Mouse (Mus musculus) heart, embryonic 15.5 days (tissue): Measurements from ENCODE around the gene Defb46. TPM values are rescaled to one million over a fixed set of nuclear protein-coding genes. Genes with fewer than 3 reads are reported as not detected.

Experiments used
- ATAC-seq: fragments of 200-750 bp; cut with Nextera tagmentation; replicated peaks from 2 replicates; pipeline ENCODE4 v1.8.0; 2017; ENCODE audit warnings: low read depth, moderate TSS enrichment; ENCODE audit not compliant: insufficient number of reproducible peaks, insufficient read depth, low FRiP score
- H3K27ac ChIP-seq: fragments of 300-500 bp; sonication (generic); 2 replicates; pipeline ENCODE4 v1.5.1; 2015; ENCODE audit warnings: mild to moderate bottlenecking, inconsistent platforms
- H3K27me3 ChIP-seq: fragments of 300-500 bp; sonication (generic); 2 replicates; pipeline ENCODE4 v1.6.1; 2015; ENCODE audit warnings: inconsistent platforms
- H3K36me3 ChIP-seq: fragments of 300-500 bp; sonication (generic); 2 replicates; pipeline ENCODE4 v1.6.1; 2015; ENCODE audit warnings: mild to moderate bottlenecking, inconsistent platforms
- H3K4me1 ChIP-seq: fragments of 300-500 bp; sonication (generic); replicated peaks from 2 replicates; pipeline ENCODE4 v1.6.1; 2015; ENCODE audit warnings: inconsistent platforms
- H3K4me2 ChIP-seq: fragments of 300-500 bp; sonication (generic); 2 replicates; pipeline ENCODE4 v1.6.1; 2015; ENCODE audit warnings: inconsistent platforms, mild to moderate bottlenecking, moderate library complexity
- H3K4me3 ChIP-seq: fragments of 300-500 bp; sonication (generic); 2 replicates; pipeline ENCODE4 v1.5.1; 2015; ENCODE audit warnings: mild to moderate bottlenecking, inconsistent platforms
- H3K9ac ChIP-seq: fragments of 300-500 bp; sonication (generic); 2 replicates; pipeline ENCODE4 v1.6.1; 2015; ENCODE audit warnings: mild to moderate bottlenecking, inconsistent platforms
- H3K9me3 ChIP-seq: fragments of 300-500 bp; sonication (generic); replicated peaks from 2 replicates; pipeline ENCODE4 v1.6.1; 2016; ENCODE audit warnings: inconsistent platforms
- whole genome bisulfite sequencing: fragments of 180-500 bp; shearing (Covaris S2); methylation state at CpG from one replicate; pipeline ENCODE4 v1.1.7; 2015; ENCODE audit warnings: mixed read lengths; 5-methylcytosine and 5-hydroxymethylcytosine counted together
- polyA plus RNA-seq: library from polyadenylated mRNA; unstranded; fragments of >200 nt; fragmentation: Nextera tagmentation; extraction: Ambion mirVana; gene quantifications from 2 replicates; pipeline ENCODE4 v1.2.1, GENCODE M21; 2015

Defb46 gene
- not detected in 2 replicates for polyA plus RNA-seq

GRCm38 (mm10) chr8:19239616-19240015, at the start of gene Defb46:
Defb46 (plus strand) TSS chr8:19239916.
- no peak for ATAC-seq
- no peaks in the 10 kb centered on the region for H3K36me3 ChIP-seq
- no peak within 1 kb of the TSS for H3K9ac ChIP-seq
- H3K27me3 ChIP-seq = no peaks in the 10 kb centered on the region
- H3K9me3 ChIP-seq = no peaks in the 10 kb centered on the region
- H3K4me1 ChIP-seq = no peaks in the 10 kb centered on the region
- no peak within 1 kb of the TSS for H3K4me3 ChIP-seq
- H3K4me2 ChIP-seq = no peak within 1 kb of the TSS
- WGBS = 70% methylated on average over 2 of the region's 2 CpGs
- no peak within 1 kb of the TSS for H3K27ac ChIP-seq

GRCm38 (mm10) chr8:19225161-19225560, 14.6 kb upstream of the Defb46 start, which contains the start of gene Defb6:
Defb6 (plus strand) TSS chr8:19225478.
- no peak within 1 kb of the TSS for H3K27ac ChIP-seq
- no peak within 1 kb of the TSS for H3K4me2 ChIP-seq
- H3K4me1 ChIP-seq = no peaks in the 10 kb centered on the region
- H3K9ac ChIP-seq = no peak within 1 kb of the TSS
- H3K9me3 ChIP-seq = no peaks in the 10 kb centered on the region
- no peak for ATAC-seq
- H3K4me3 ChIP-seq = no peak within 1 kb of the TSS
- 55% methylated on average over 1 of the region's 1 CpGs for WGBS
- no peaks in the 10 kb centered on the region for H3K27me3 ChIP-seq
- H3K36me3 ChIP-seq = no peaks in the 10 kb centered on the region

- Histone ChIP-seq H3K9ac (no peak overlapping the region), H3K4me1 (no peaks in the 10 kb centered on the region), H3K36me3 (no peaks in the 10 kb centered on the region), H3K27ac (no peak overlapping the region), H3K9me3 (no peaks in the 10 kb centered on the region), H3K4me3 (no peak overlapping the region), H3K4me2 (no peak overlapping the region), H3K27me3 (no peaks in the 10 kb centered on the region)
- WGBS = 40% methylated on average over 1 of the region's 1 CpGs
- no peak for ATAC-seq
These were observed 1.6 kb upstream of the Defb46 start for GRCm38 (mm10) chr8:19238101-19238500.

GRCm38 (mm10) chr8:19247280-19247679, 7.6 kb downstream of the Defb46 start, which contains the start of gene Defb5:
Defb5 (plus strand) TSS chr8:19247580.
- no peaks in the 10 kb centered on the region for H3K36me3 ChIP-seq
- no peak for ATAC-seq
- H3K4me3 ChIP-seq = no peak within 1 kb of the TSS
- no peaks in the 10 kb centered on the region for H3K4me1 ChIP-seq
- H3K9ac ChIP-seq = no peak within 1 kb of the TSS
- 81% methylated on average over 5 of the region's 5 CpGs for WGBS
- H3K9me3 ChIP-seq = no peaks in the 10 kb centered on the region
- no peak within 1 kb of the TSS for H3K4me2 ChIP-seq
- H3K27ac ChIP-seq = no peak within 1 kb of the TSS
- H3K27me3 ChIP-seq = no peaks in the 10 kb centered on the region

GRCm38 (mm10) chr8:19258136-19258535, 18.4 kb downstream of the Defb46 start:
- no peaks in the 10 kb centered on the region for H3K9me3 ChIP-seq
- no peaks in the 10 kb centered on the region for H3K4me1 ChIP-seq
- no peaks in the 10 kb centered on the region for H3K36me3 ChIP-seq
- no peak overlapping the region for H3K27ac ChIP-seq
- H3K4me3 ChIP-seq = no peak overlapping the region
- no peaks in the 10 kb centered on the region for H3K27me3 ChIP-seq
- no peak overlapping the region for H3K4me2 ChIP-seq
- H3K9ac ChIP-seq = no peak overlapping the region
- ATAC-seq = no peak

- WGBS = 57% methylated on average over 3 of the region's 3 CpGs
- no peak overlapping the region for H3K9ac ChIP-seq
- no peak; the same call in 1 of the 2 replicates for ATAC-seq
- H3K27ac ChIP-seq = no peak overlapping the region
- no peak overlapping the region for H3K4me2 ChIP-seq
- no peaks in the 10 kb centered on the region for H3K9me3 ChIP-seq
- H3K4me1 ChIP-seq = no peaks in the 10 kb centered on the region
- no peak overlapping the region for H3K4me3 ChIP-seq
- no peaks in the 10 kb centered on the region for H3K36me3 ChIP-seq
- H3K27me3 ChIP-seq = no peaks in the 10 kb centered on the region
These were observed 20.0 kb downstream of the Defb46 start for GRCm38 (mm10) chr8:19259667-19260066.

Other genes with a start within 250 kb of the Defb46 start
- gene Defb37, start 248.9 kb upstream of the Defb46 start, polyA plus RNA-seq = not detected in 2 replicates
- not detected in 2 replicates for gene Defb38, start 213.3 kb upstream of the Defb46 start, polyA plus RNA-seq
- gene Defb39, start 175.1 kb upstream of the Defb46 start, polyA plus RNA-seq = not detected in 2 replicates
- gene Defb12, start 125.1 kb upstream of the Defb46 start, polyA plus RNA-seq = not detected in 2 replicates
- not detected in 2 replicates for gene Defb34, start 116.2 kb upstream of the Defb46 start, polyA plus RNA-seq
- not detected in 2 replicates for gene Gm45826, start 99.1 kb upstream of the Defb46 start, polyA plus RNA-seq
- gene Defb14, start 45.6 kb upstream of the Defb46 start, polyA plus RNA-seq = not detected in 2 replicates
- gene Defb4, start 41.2 kb upstream of the Defb46 start, polyA plus RNA-seq = not detected in 2 replicates
- not detected in 2 replicates for gene Defb6, start 14.4 kb upstream of the Defb46 start, polyA plus RNA-seq
- not detected in 2 replicates for gene Defb5, start 7.7 kb downstream of the Defb46 start, polyA plus RNA-seq
- gene Defb3, start 53.4 kb downstream of the Defb46 start, polyA plus RNA-seq = not detected in 2 replicates
- not detected in 2 replicates for gene Defb8, start 207.7 kb downstream of the Defb46 start, polyA plus RNA-seq